Mouse (Mus musculus) frontal cortex, adult (tissue): Measurements from ENCODE around the gene Ust.

Experiments
- ATAC-seq: cut with Nextera tagmentation; 2 replicates; pipeline ENCODE4 v1.9.2; 2017; ENCODE audit warnings: mild to moderate bottlenecking, moderate library complexity, mixed read lengths; ENCODE audit not compliant: low TSS enrichment

The Ust gene

GRCm38 (mm10) chr10:8504832-8505231 lies 13.8 kb downstream of the Ust start:
- ATAC-seq, result no peak

- ATAC-seq, result peak; percentile 57
Measured at GRCm38 (mm10) chr10:8498951-8499891, 19.4 kb downstream of the Ust start.

- ATAC-seq, result no peak
Measured at GRCm38 (mm10) chr10:8495543-8496141, 23.0 kb downstream of the Ust start.

- ATAC-seq, result no peak
Measured at GRCm38 (mm10) chr10:8491909-8492591, 26.6 kb downstream of the Ust start.

- no peak for ATAC-seq
Measured at GRCm38 (mm10) chr10:8487388-8487787, 31.2 kb downstream of the Ust start.

GRCm38 (mm10) chr10:8484487-8484886 lies 34.1 kb downstream of the Ust start:
- ATAC-seq, result no peak

GRCm38 (mm10) chr10:8482779-8483178 lies 35.8 kb downstream of the Ust start:
- no peak for ATAC-seq

- no peak for ATAC-seq
Measured at GRCm38 (mm10) chr10:8479779-8480178, 38.8 kb downstream of the Ust start.

GRCm38 (mm10) chr10:8477936-8478335 lies 40.7 kb downstream of the Ust start:
- no peak for ATAC-seq

GRCm38 (mm10) chr10:8471995-8472394 lies 46.6 kb downstream of the Ust start:
- ATAC-seq, result no peak

- no peak for ATAC-seq
Measured at GRCm38 (mm10) chr10:8471012-8471411, 47.6 kb downstream of the Ust start.

- ATAC-seq, result no peak
Measured at GRCm38 (mm10) chr10:8469516-8469915, 49.1 kb downstream of the Ust start.

GRCm38 (mm10) chr10:8468651-8469386 lies 49.8 kb downstream of the Ust start:
- ATAC-seq, result no peak

GRCm38 (mm10) chr10:8465918-8466317 lies 52.7 kb downstream of the Ust start:
- 0 out of 2 replicates have a peak, but pooled peaks have one; percentile 65 for ATAC-seq

- ATAC-seq, result no peak
Measured at GRCm38 (mm10) chr10:8465216-8465615, 53.4 kb downstream of the Ust start.

GRCm38 (mm10) chr10:8461372-8461771 lies 57.3 kb downstream of the Ust start:
- ATAC-seq, result no peak

- no peak for ATAC-seq
Measured at GRCm38 (mm10) chr10:8454711-8455110, 63.9 kb downstream of the Ust start.

GRCm38 (mm10) chr10:8447681-8448080 lies 70.9 kb downstream of the Ust start:
- ATAC-seq, result no peak

GRCm38 (mm10) chr10:8446972-8447371 lies 71.7 kb downstream of the Ust start:
- peak; percentile 90 for ATAC-seq

GRCm38 (mm10) chr10:8444052-8444451 lies 74.6 kb downstream of the Ust start:
- ATAC-seq, result no peak

- ATAC-seq, result no peak
Measured at GRCm38 (mm10) chr10:8431857-8432256, 86.8 kb downstream of the Ust start.
